Mouse (Mus musculus) kidney, postnatal 0 days (tissue): ENCODE measurements around the gene Ikzf3. TPM values are rescaled to one million over a fixed set of nuclear protein-coding genes. Genes with fewer than 3 reads are reported as not detected.

Source experiments
- ATAC-seq: fragments of 200-750 bp; cut with Nextera tagmentation; replicated peaks from 2 replicates; pipeline ENCODE4 v1.8.0; 2017; ENCODE audit warnings: low read depth, moderate number of reproducible peaks, moderate TSS enrichment, moderate library complexity; ENCODE audit not compliant: low FRiP score
- DNase-seq: peaks from one replicate; pipeline ENCODE4 v3.0.0-alpha.2; 2016; ENCODE audit warnings: low spot score
- H3K27ac ChIP-seq: fragments of 300-500 bp; sonication (generic); 2 replicates; pipeline ENCODE4 v1.5.1; 2014; ENCODE audit warnings: mild to moderate bottlenecking
- H3K27me3 ChIP-seq: fragments of 300-500 bp; sonication (generic); 2 replicates; pipeline ENCODE4 v1.6.1; 2014; ENCODE audit warnings: low read length, mixed read lengths; ENCODE audit not compliant: insufficient read depth
- H3K36me3 ChIP-seq: fragments of 300-500 bp; sonication (generic); 2 replicates; pipeline ENCODE4 v1.6.1; 2014; ENCODE audit warnings: low read length, mixed read lengths; ENCODE audit not compliant: insufficient read depth
- H3K4me1 ChIP-seq: fragments of 300-500 bp; sonication (generic); replicated peaks from 2 replicates; pipeline ENCODE4 v1.6.1; 2014; ENCODE audit warnings: antibody characterized with exemption, low read length, mixed read lengths; ENCODE audit not compliant: insufficient read depth
- H3K4me2 ChIP-seq: fragments of 300-500 bp; sonication (generic); 2 replicates; pipeline ENCODE4 v1.6.1; 2014; ENCODE audit warnings: mild to moderate bottlenecking, low read length, moderate library complexity, mixed read lengths
- H3K4me3 ChIP-seq: fragments of 300-500 bp; sonication (generic); replicated peaks from 2 replicates; pipeline ENCODE4 v1.5.1; 2014; ENCODE audit warnings: low read depth, low read length
- H3K9ac ChIP-seq: fragments of 300-500 bp; sonication (generic); 2 replicates; pipeline ENCODE4 v1.6.1; 2014; ENCODE audit warnings: low read depth, low read length
- H3K9me3 ChIP-seq: fragments of 300-500 bp; sonication (generic); replicated peaks from 2 replicates; pipeline ENCODE4 v1.6.1; 2016; ENCODE audit warnings: low read length, inconsistent platforms, mixed read lengths
- CTCF ChIP-seq: IDR thresholded peaks from 2 replicates; pipeline ENCODE4 v1.5.1; 2016; ENCODE audit warnings: antibody characterized with exemption, low read depth, mild to moderate bottlenecking, moderate library complexity
- WGBS: fragments of 180-500 bp; shearing (Covaris S2); extraction: QIAGEN DNeasy Blood & Tissue Kit; methylation state at CpG from one replicate; pipeline ENCODE4 v1.1.7; 2014; 5-methylcytosine and 5-hydroxymethylcytosine counted together
- polyA plus RNA-seq: library from polyadenylated mRNA; unstranded; fragments of >200 nt; fragmentation: Nextera tagmentation; extraction: Ambion mirVana; gene quantifications from 2 replicates; pipeline ENCODE4 v1.2.1, GENCODE M21; 2015

Gene Ikzf3
- polyA plus RNA-seq, 1 experiment from 2014 or later = 0.29 TPM

- H3K4me1 ChIP-seq = no peaks in the 10 kb centered on the region
- no peak for DNase-seq
- H3K27ac ChIP-seq = no peak overlapping the region
- no peaks in the 10 kb centered on the region for H3K27me3 ChIP-seq
- no peak overlapping the region for H3K9ac ChIP-seq
- H3K36me3 ChIP-seq = no peaks in the 10 kb centered on the region
- H3K4me2 ChIP-seq = no peak overlapping the region
- no peak for TF ChIP-seq CTCF
- no peaks in the 10 kb centered on the region for H3K9me3 ChIP-seq
- 78% methylated on average over 10 of the region's 10 CpGs for WGBS
- H3K4me3 ChIP-seq = no peak overlapping the region
- ATAC-seq = no peak
Measured at GRCm38 (mm10) chr11:98526824-98527461, 18.9 kb downstream of the Ikzf3 start.

GRCm38 (mm10) chr11:98525140-98525539 lies 20.7 kb downstream of the Ikzf3 start:
- DNase-seq (no peak), ATAC-seq (no peak)
- H3K9me3 ChIP-seq = no peaks in the 10 kb centered on the region
- no peak overlapping the region for H3K27ac ChIP-seq
- H3K4me1 ChIP-seq = no peaks in the 10 kb centered on the region
- 62% methylated on average over 4 of the region's 4 CpGs for WGBS
- no peaks in the 10 kb centered on the region for H3K36me3 ChIP-seq
- H3K4me3 ChIP-seq = no peak overlapping the region
- no peak overlapping the region for H3K4me2 ChIP-seq
- H3K9ac ChIP-seq = no peak overlapping the region
- H3K27me3 ChIP-seq = no peaks in the 10 kb centered on the region
- TF ChIP-seq CTCF = no peak

GRCm38 (mm10) chr11:98520468-98520867 lies 25.4 kb downstream of the Ikzf3 start:
- WGBS = 21% methylated on average over 10 of the region's 10 CpGs
- Histone ChIP-seq H3K4me1 (no peaks in the 10 kb centered on the region), H3K4me2 (no peak overlapping the region), H3K27ac (no peak overlapping the region), H3K4me3 (no peak overlapping the region), H3K36me3 (no peaks in the 10 kb centered on the region), H3K27me3 (no peaks in the 10 kb centered on the region), H3K9ac (no peak overlapping the region), H3K9me3 (no peaks in the 10 kb centered on the region)
- TF ChIP-seq CTCF = no peak
- ATAC-seq = no peak
- no peak for DNase-seq

- 73% methylated on average over 6 of the region's 6 CpGs for WGBS
- Histone ChIP-seq H3K36me3 (no peaks in the 10 kb centered on the region), H3K4me3 (no peak overlapping the region), H3K27ac (no peak overlapping the region), H3K27me3 (no peaks in the 10 kb centered on the region), H3K9me3 (no peaks in the 10 kb centered on the region), H3K9ac (no peak overlapping the region), H3K4me1 (no peaks in the 10 kb centered on the region), H3K4me2 (no peak overlapping the region)
- TF ChIP-seq CTCF = no peak
- no peak for DNase-seq
- ATAC-seq = no peak
Measured at GRCm38 (mm10) chr11:98513356-98513936, 32.4 kb downstream of the Ikzf3 start.

- H3K9me3 ChIP-seq = no peaks in the 10 kb centered on the region
- H3K4me2 ChIP-seq = no peak overlapping the region
- WGBS = 95% methylated on average over 13 of the region's 13 CpGs
- H3K4me1 ChIP-seq = no peaks in the 10 kb centered on the region
- no peaks in the 10 kb centered on the region for H3K27me3 ChIP-seq
- H3K36me3 ChIP-seq = no peaks in the 10 kb centered on the region
- no peak overlapping the region for H3K4me3 ChIP-seq
- H3K27ac ChIP-seq = no peak overlapping the region
- H3K9ac ChIP-seq = no peak overlapping the region
- no peak for ATAC-seq
- no peak for DNase-seq
- TF ChIP-seq CTCF = no peak
Measured at GRCm38 (mm10) chr11:98512881-98513280, 33.0 kb downstream of the Ikzf3 start.

GRCm38 (mm10) chr11:98510125-98510524 lies 35.7 kb downstream of the Ikzf3 start:
- Histone ChIP-seq H3K27ac (no peak overlapping the region), H3K9me3 (no peaks in the 10 kb centered on the region), H3K4me1 (no peaks in the 10 kb centered on the region), H3K36me3 (no peaks in the 10 kb centered on the region), H3K4me3 (no peak overlapping the region), H3K27me3 (no peaks in the 10 kb centered on the region), H3K4me2 (no peak overlapping the region), H3K9ac (no peak overlapping the region)
- 61% methylated on average over 8 of the region's 8 CpGs for WGBS
- ATAC-seq (no peak), DNase-seq (no peak)
- no peak for TF ChIP-seq CTCF
